Mouse (Mus musculus): ENCODE data around the gene Slc12a3. TPM values are rescaled to one million over a fixed set of nuclear protein-coding genes. Genes with fewer than 3 reads are reported as not detected.

The Slc12a3 gene
- polyA plus RNA-seq, 1 experiment from 2014 or later = not detected

DNA sequence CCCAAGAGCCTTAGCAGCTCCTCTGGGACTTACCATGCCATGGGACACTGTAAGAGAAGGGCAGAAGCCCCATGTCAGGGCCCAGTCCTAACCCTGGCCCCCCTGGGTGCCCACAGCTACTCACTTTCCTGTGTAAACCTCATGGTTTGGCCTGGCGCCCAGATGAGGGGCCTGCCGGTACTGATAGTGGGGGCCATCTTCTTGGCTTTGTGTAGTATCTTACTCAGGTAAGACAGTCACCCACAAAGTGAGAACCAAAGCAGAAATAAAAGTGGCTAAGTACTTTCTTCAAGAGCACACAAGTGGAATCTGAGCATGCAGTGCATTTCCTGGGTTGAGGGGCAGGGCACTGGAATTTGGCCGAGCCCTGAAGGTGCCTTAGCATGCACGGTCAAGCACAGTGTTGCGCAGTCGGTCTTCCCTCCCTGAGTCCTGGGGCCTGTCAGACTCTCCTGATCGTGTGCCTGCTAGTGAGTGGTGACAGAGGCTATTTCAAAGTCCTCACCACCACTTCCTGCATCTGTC is 21.9 kb upstream of the Slc12a3 start:
- H3K36me3 ChIP-seq = peaks cover 90% of the 10 kb centered on the region
- H3K9me3 ChIP-seq (replicated peaks) = no peaks in the 10 kb centered on the region
- H3K4me1 ChIP-seq = no peaks in the 10 kb centered on the region
- no peak for ATAC-seq (ENCODE audit: low FRiP score)
- H3K27me3 ChIP-seq = no peaks in the 10 kb centered on the region
- H3K4me3 ChIP-seq = no peak overlapping the region
- H3K4me2 ChIP-seq (replicated peaks) = no peak overlapping the region
- 90% methylated on average over 7 of the region's 7 CpGs for WGBS
- no peak overlapping the region for H3K9ac ChIP-seq
- no peak overlapping the region for H3K27ac ChIP-seq

DNA sequence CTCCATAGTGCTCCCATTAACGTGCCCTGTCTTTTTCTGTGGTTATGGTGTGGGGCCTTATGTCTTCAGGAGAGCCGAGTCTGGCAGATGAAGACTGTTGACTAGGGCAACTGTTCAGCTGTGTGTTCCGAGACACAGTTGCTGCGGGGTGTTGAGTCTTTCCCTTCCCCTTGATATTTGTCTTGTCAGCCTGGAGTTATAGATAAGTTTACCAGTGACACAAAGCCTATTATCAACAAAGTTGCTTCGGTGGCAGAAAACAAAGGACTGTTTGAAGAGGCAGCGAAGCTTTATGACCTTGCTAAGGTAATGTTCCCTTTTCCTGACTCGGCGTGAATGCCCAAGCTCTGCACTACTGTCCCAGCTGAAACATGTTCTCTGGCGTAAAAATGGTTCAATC is 21.3 kb upstream of the Slc12a3 start:
- ATAC-seq (ENCODE audit: low FRiP score) = no peak
- H3K4me2 ChIP-seq (replicated peaks) = no peak overlapping the region
- no peak overlapping the region for H3K4me3 ChIP-seq
- peaks cover 86% of the 10 kb centered on the region for H3K36me3 ChIP-seq
- no peak overlapping the region for H3K27ac ChIP-seq
- no peaks in the 10 kb centered on the region for H3K27me3 ChIP-seq
- no peaks in the 10 kb centered on the region for H3K9me3 ChIP-seq (replicated peaks)
- H3K4me1 ChIP-seq = no peaks in the 10 kb centered on the region
- no peak overlapping the region for H3K9ac ChIP-seq
- 93% methylated on average over 9 of the region's 9 CpGs for WGBS

DNA sequence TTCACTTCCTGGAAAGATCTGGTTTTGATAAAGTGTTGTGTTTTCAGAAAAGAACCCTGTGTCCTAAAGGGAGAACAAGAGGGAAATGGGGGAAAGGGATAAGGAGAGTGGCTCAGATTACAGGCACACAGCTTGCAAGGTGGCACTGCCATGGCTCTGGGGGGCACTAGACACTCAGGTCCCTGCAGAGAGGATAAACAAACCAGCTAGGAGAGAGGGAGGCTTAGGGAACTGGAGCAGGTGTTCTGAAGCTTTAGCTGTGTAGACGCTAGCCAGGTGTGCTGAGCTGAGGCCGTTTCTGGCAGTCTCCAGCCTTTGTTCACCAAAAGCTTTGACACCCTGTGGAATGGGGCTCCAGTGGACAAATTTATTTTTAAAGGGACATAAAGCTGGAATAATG is 14.9 kb upstream of the Slc12a3 start:
- no peak for ATAC-seq (ENCODE audit: low FRiP score)
- Histone ChIP-seq H3K36me3 (peaks cover 37% of the 10 kb centered on the region), H3K4me2 (replicated peaks) (no peak overlapping the region), H3K9ac (no peak overlapping the region), H3K27ac (no peak overlapping the region), H3K27me3 (no peaks in the 10 kb centered on the region), H3K9me3 (replicated peaks) (no peaks in the 10 kb centered on the region), H3K4me1 (no peaks in the 10 kb centered on the region), H3K4me3 (no peak overlapping the region)
- 81% methylated on average over 2 of the region's 2 CpGs for WGBS

DNA sequence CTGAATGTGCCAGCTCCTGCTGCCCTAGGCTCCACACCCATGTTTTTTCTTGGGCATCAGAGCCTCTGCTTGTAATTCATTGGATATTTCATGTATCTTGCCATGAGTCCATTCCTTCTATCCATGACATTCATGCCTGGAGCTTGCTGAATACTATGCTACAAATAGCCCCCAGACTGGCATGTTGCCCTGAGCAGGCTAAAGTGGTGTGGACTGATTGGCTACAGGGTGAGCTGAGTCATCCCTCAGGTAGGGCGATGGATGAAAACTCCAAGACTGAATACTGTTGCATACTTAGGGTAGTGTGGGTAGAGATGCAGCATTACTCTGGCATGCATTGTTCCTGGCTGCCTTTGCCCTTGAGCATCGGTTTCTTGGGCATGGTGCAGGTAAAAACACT is 11.8 kb upstream of the Slc12a3 start:
- Histone ChIP-seq H3K36me3 (peaks cover 17% of the 10 kb centered on the region), H3K9me3 (replicated peaks) (no peaks in the 10 kb centered on the region), H3K4me1 (no peaks in the 10 kb centered on the region), H3K27ac (no peak overlapping the region), H3K9ac (no peak overlapping the region), H3K4me3 (no peak overlapping the region), H3K27me3 (no peaks in the 10 kb centered on the region), H3K4me2 (replicated peaks) (no peak overlapping the region)
- ATAC-seq (ENCODE audit: low FRiP score) = no peak
- WGBS = 94% methylated on average over 2 of the region's 2 CpGs

DNA sequence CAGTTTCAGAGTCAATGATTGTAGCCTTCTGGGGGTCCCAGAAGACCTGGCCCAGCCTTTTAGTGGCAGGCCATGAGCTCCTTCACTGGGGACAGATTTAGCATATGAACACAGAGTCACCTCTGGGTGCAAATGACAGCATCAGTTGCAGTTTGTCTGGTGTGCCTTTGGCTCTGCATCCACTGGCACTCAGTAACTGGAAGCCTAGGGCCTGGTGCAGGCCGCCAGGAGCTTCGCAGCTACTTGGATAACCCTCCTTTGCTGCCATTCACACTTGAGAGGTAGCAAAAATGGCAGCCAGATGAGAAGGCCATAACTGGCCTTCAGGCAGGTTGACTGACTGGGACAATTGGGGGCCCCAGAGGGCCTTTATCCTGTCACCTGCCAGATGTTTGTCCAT is 11.3 kb upstream of the Slc12a3 start:
- peaks cover 17% of the 10 kb centered on the region for H3K36me3 ChIP-seq
- WGBS = 95% methylated on average over 2 of the region's 2 CpGs

DNA sequence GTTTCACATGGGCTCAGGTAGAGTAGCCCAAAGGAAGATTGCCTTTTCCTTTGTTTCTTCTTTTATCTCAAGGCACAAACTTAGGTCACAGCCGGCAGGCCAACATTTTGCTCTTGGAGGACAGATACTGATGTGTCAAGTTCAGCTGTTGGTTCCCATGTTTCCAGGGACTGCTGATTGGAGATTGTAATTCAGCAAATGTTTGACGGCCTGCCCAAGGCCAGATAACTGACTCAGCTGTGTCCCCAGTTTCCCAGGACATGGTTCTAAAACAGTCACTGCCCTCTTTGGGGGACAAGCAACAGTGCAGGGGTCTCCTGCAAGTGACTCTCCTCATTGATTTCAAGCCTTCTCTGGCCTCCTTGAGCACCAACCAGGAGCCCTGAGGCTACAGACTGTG is 9.0 kb upstream of the Slc12a3 start:
- Histone ChIP-seq H3K4me2 (replicated peaks) (no peak overlapping the region), H3K9me3 (replicated peaks) (no peaks in the 10 kb centered on the region), H3K9ac (no peak overlapping the region), H3K4me1 (no peaks in the 10 kb centered on the region), H3K4me3 (no peak overlapping the region), H3K27me3 (no peaks in the 10 kb centered on the region), H3K36me3 (peaks cover 16% of the 10 kb centered on the region), H3K27ac (no peak overlapping the region)
- WGBS = 88% methylated on average over 2 of the region's 2 CpGs
- no peak for ATAC-seq (ENCODE audit: low FRiP score)

More for the DNA sequence above, 11.3 kb upstream of the Slc12a3 start:
- Histone ChIP-seq H3K4me3 (no peak overlapping the region), H3K27me3 (no peaks in the 10 kb centered on the region), H3K9ac (no peak overlapping the region), H3K4me2 (replicated peaks) (no peak overlapping the region), H3K27ac (no peak overlapping the region), H3K4me1 (no peaks in the 10 kb centered on the region), H3K9me3 (replicated peaks) (no peaks in the 10 kb centered on the region)
- no peak for ATAC-seq (ENCODE audit: low FRiP score)

DNA sequence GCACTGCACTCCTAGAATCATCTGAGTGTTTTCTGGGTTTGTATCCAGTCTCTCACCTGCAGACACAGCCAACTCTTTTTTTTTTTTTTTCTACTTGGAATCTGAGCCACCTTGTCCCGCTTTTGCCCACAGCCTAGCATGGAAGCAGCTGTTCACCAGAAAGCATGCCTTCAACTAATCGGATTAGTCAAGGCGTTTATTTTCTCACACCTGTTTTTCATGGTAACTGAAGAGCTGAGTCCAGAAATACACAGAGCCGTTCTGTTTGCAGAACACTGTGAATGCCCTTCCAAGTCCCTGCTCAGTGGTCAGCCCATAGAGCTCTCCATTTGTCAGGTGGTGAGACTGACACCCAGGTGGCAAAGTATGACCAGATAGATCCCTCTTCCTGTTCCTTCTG is 6.9 kb upstream of the Slc12a3 start:
- H3K9me3 ChIP-seq (replicated peaks) = no peaks in the 10 kb centered on the region
- H3K4me2 ChIP-seq (replicated peaks) = no peak overlapping the region
- 78% methylated on average over 4 of the region's 4 CpGs for WGBS
- H3K27me3 ChIP-seq = no peaks in the 10 kb centered on the region
- H3K9ac ChIP-seq = no peak overlapping the region
- no peak overlapping the region for H3K4me3 ChIP-seq
- ATAC-seq (ENCODE audit: low FRiP score) = no peak
- peaks cover 8% of the 10 kb centered on the region; the same call in 1 of the 2 replicates for H3K36me3 ChIP-seq
- no peak overlapping the region for H3K27ac ChIP-seq
- H3K4me1 ChIP-seq = no peaks in the 10 kb centered on the region

DNA sequence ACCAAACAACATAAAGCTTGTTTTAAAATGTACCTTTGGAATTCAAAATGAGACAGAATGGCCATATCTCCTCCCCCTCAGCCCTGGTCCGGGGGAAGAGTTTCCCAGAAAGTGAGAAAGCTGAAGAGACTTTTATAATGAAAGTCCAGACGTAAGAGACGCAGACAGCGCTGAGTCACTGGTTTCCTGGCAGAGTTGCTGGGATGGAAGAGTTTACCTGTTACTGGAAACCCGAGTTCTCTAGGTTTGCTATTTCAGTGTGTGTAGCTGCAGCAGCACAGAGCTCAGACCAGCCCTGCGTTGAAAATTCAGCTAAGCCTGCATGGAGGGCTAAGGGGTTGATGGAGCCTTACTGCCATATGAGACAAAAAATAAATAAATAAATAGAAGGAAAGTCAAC is 6.0 kb upstream of the Slc12a3 start:
- Histone ChIP-seq H3K27me3 (no peaks in the 10 kb centered on the region), H3K9me3 (replicated peaks) (no peaks in the 10 kb centered on the region), H3K4me2 (replicated peaks) (no peak overlapping the region), H3K36me3 (peaks cover 7% of the 10 kb centered on the region; the same call in 1 of the 2 replicates), H3K4me1 (no peaks in the 10 kb centered on the region), H3K4me3 (no peak overlapping the region), H3K9ac (no peak overlapping the region), H3K27ac (no peak overlapping the region)
- 87% methylated on average over 6 of the region's 6 CpGs for WGBS
- no peak for ATAC-seq (ENCODE audit: low FRiP score)

DNA sequence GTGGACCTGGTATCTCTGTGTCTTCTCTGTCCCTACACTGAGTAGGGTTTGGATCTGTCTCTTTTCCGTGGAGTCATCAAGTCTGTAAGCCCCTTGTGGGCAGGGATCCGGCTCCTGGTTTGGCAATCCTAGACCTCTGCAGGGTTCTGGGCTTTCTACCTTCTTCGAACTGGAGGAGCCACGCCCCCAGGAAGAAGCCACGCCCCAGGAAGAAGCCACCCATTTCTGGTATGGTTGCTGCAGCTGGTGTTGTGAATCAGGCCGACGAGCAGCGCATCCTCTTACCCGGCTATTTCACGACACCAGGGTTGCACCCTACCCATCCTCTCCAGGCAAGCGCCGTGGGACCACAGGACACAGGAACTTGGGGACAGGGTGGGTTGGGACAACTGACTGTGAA is 4.9 kb upstream of the Slc12a3 start:
- H3K4me3 ChIP-seq = no peak overlapping the region
- peaks cover 7% of the 10 kb centered on the region; the same call in 1 of the 2 replicates for H3K36me3 ChIP-seq
- 68% methylated on average over 12 of the region's 12 CpGs for WGBS
- H3K27ac ChIP-seq = no peak overlapping the region
- no peaks in the 10 kb centered on the region for H3K27me3 ChIP-seq
- H3K9ac ChIP-seq = no peak overlapping the region
- ATAC-seq (ENCODE audit: low FRiP score) = no peak
- no peaks in the 10 kb centered on the region for H3K9me3 ChIP-seq (replicated peaks)
- H3K4me1 ChIP-seq = no peaks in the 10 kb centered on the region
- H3K4me2 ChIP-seq (replicated peaks) = no peak overlapping the region

DNA sequence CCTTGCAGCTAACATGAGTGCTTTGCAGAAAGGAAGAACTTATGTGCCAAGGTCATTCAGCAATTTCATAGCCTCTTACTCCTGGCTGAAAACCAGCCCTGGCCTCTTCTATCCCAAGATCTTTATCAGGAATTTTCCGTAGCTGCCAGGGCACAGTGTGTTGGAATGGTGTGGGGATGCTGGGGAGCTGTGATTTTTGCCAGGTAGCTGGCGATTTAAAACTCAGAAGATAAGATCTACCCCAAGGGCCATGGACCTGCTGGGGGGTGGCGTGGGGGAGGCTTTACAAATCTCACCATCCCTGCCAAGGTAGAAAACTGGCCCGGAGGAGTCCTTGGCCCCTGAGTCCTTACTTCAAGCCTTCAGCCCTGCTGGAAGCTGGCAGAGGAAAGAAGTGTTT is 3.0 kb upstream of the Slc12a3 start:
- H3K9me3 ChIP-seq (replicated peaks) = no peaks in the 10 kb centered on the region
- no peak for ATAC-seq (ENCODE audit: low FRiP score)
- H3K9ac ChIP-seq = no peak overlapping the region
- no peak overlapping the region for H3K4me2 ChIP-seq (replicated peaks)
- no peak overlapping the region for H3K4me3 ChIP-seq
- 85% methylated on average over 4 of the region's 4 CpGs for WGBS
- no peaks in the 10 kb centered on the region for H3K4me1 ChIP-seq
- H3K27me3 ChIP-seq = no peaks in the 10 kb centered on the region
- no peak overlapping the region for H3K27ac ChIP-seq
- H3K36me3 ChIP-seq = no peaks in the 10 kb centered on the region; the same call in 1 of the 2 replicates

DNA sequence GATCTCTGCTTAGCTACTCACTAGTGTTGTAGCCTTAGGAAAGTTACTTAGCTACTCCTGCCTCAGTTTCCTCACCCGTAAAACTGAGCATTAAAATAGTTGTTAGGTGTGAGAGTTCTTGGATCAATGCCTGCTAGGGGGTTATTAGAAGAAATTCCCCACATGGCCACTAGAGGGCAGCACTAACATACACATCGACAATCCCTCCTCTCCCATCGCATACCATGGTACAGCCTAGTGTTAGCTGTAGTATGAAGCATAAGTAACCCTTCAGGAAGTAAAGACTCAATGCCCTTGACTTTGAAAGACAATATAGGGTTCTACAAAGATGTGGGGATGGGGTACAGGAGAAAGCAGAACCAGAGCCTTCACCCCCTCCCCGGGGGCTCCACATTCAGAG is 1.7 kb downstream of the Slc12a3 start:
- Histone ChIP-seq H3K9me3 (replicated peaks) (no peaks in the 10 kb centered on the region), H3K4me1 (no peaks in the 10 kb centered on the region), H3K4me2 (replicated peaks) (no peak overlapping the region), H3K36me3 (no peaks in the 10 kb centered on the region), H3K4me3 (no peak overlapping the region), H3K9ac (no peak overlapping the region), H3K27me3 (no peaks in the 10 kb centered on the region), H3K27ac (no peak overlapping the region)
- peak; percentile 57; the same call in 1 of the 2 replicates for ATAC-seq (ENCODE audit: low FRiP score)
- 31% methylated on average over 4 of the region's 4 CpGs for WGBS

DNA sequence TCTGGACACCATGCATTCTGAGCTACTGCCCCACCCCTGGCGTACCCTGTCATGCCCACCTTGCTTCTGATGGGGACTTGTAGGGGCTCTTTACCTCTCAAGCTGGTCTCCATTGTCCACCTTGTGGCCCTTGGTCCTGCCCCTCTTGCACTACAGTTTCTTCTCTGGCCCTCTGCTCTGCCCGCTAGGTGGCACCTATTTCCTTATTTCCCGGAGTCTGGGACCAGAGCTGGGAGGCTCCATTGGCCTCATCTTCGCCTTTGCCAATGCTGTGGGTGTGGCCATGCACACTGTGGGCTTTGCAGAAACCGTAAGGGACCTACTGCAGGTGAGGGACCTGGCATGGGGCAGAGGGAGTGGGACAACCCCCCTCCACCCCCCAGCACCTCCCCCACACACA is 4.3 kb downstream of the Slc12a3 start:
- H3K4me2 ChIP-seq (replicated peaks) = no peak overlapping the region
- WGBS = 54% methylated on average over 5 of the region's 5 CpGs
- no peaks in the 10 kb centered on the region for H3K9me3 ChIP-seq (replicated peaks)
- no peaks in the 10 kb centered on the region for H3K36me3 ChIP-seq
- ATAC-seq (ENCODE audit: low FRiP score) = no peak
- H3K27ac ChIP-seq = no peak overlapping the region
- H3K27me3 ChIP-seq = no peaks in the 10 kb centered on the region
- no peak overlapping the region for H3K4me3 ChIP-seq
- no peaks in the 10 kb centered on the region for H3K4me1 ChIP-seq
- H3K9ac ChIP-seq = no peak overlapping the region

DNA sequence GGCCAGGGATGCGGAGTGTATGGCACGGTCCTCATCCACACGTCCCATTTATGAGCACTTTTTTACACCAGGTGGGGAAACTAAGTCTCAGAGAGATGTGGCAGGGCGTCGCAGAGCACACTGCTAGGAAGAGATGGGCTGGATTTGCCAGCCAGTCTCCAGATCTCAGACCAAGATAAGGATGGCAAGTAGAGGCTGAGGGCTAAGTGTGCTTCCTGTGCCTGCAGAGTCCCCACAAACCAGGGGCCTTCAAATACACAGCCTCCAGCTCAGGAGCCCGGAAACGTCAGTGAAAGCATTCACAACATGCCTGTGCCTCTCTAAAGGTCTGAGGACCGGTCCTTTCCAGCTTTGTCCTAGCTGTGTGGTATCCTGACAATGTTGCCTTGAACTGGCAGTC is 8.6 kb downstream of the Slc12a3 start:
- no peak overlapping the region for H3K9ac ChIP-seq
- H3K4me2 ChIP-seq (replicated peaks) = no peak overlapping the region
- no peak overlapping the region for H3K4me3 ChIP-seq
- ATAC-seq (ENCODE audit: low FRiP score) = no peak
- no peak overlapping the region for H3K27ac ChIP-seq
- no peaks in the 10 kb centered on the region for H3K36me3 ChIP-seq
- no peaks in the 10 kb centered on the region for H3K9me3 ChIP-seq (replicated peaks)
- no peaks in the 10 kb centered on the region for H3K27me3 ChIP-seq
- 85% methylated on average over 8 of the region's 8 CpGs for WGBS
- H3K4me1 ChIP-seq = no peaks in the 10 kb centered on the region

Measured in hindbrain, embryonic 12.5 days (tissue).